Mouse (Mus musculus) testis, postnatal 10 days (tissue): ENCODE data around the gene Bloc1s3.
"Not testable (repeated sequence)": the region's sequence is repeated elsewhere in the genome, so short reads cannot be mapped to it uniquely, and the experiment has no call there.

ENCODE experiments used
- DNase-seq: peaks from one replicate; pipeline ENCODE4 v3.0.0; 2021; ENCODE audit warnings: low spot score

Bloc1s3 gene

GRCm38 (mm10) chr7:19517652-19518365 is 9.6 kb upstream of the Bloc1s3 start, which contains the start of gene Nkpd1:
Gene Nkpd1 (plus strand): TSS chr7:19517838.
- peak; percentile 66 for DNase-seq

- no peak for DNase-seq
These were observed 4.2 kb upstream of the Bloc1s3 start for GRCm38 (mm10) chr7:19512353-19512752.

- not testable (repeated sequence) for DNase-seq
These were observed 3.8 kb upstream of the Bloc1s3 start for GRCm38 (mm10) chr7:19511934-19512333.

- no peak for DNase-seq
These were observed 1.6 kb upstream of the Bloc1s3 start for GRCm38 (mm10) chr7:19509786-19510185.

- DNase-seq, result no peak
These were observed 879 bp upstream of the Bloc1s3 start for GRCm38 (mm10) chr7:19508924-19509568.

GRCm38 (mm10) chr7:19507612-19507981 is 570 bp downstream of the Bloc1s3 start:
- DNase-seq, result no peak

GRCm38 (mm10) chr7:19506969-19507611 is 1.1 kb downstream of the Bloc1s3 start:
- peak; percentile 84 for DNase-seq

GRCm38 (mm10) chr7:19506326-19506725 is 1.8 kb downstream of the Bloc1s3 start:
- DNase-seq, result no peak

- peak; percentile 58 for DNase-seq
These were observed 4.6 kb downstream of the Bloc1s3 start for GRCm38 (mm10) chr7:19503481-19504068.

GRCm38 (mm10) chr7:19501658-19502057 is 6.5 kb downstream of the Bloc1s3 start:
- no peak for DNase-seq

GRCm38 (mm10) chr7:19500420-19501363 is 7.5 kb downstream of the Bloc1s3 start:
- no peak for DNase-seq

GRCm38 (mm10) chr7:19498326-19498725 is 9.8 kb downstream of the Bloc1s3 start:
- no peak for DNase-seq

- no peak for DNase-seq
These were observed 12.0 kb downstream of the Bloc1s3 start for GRCm38 (mm10) chr7:19496214-19496555.

GRCm38 (mm10) chr7:19495521-19496213 is 12.5 kb downstream of the Bloc1s3 start:
- DNase-seq, result peak; percentile 92

- DNase-seq, result no peak
These were observed 13.3 kb downstream of the Bloc1s3 start for GRCm38 (mm10) chr7:19494751-19495474.

GRCm38 (mm10) chr7:19491731-19492130 is 16.4 kb downstream of the Bloc1s3 start:
- DNase-seq, result peak; percentile 77

- peak; percentile 65 for DNase-seq
These were observed 18.6 kb downstream of the Bloc1s3 start for GRCm38 (mm10) chr7:19489525-19489924.

- DNase-seq, result no peak
These were observed 21.6 kb downstream of the Bloc1s3 start for GRCm38 (mm10) chr7:19486549-19486948.

GRCm38 (mm10) chr7:19485488-19485887 is 22.7 kb downstream of the Bloc1s3 start:
- no peak for DNase-seq

GRCm38 (mm10) chr7:19483281-19483680 is 24.9 kb downstream of the Bloc1s3 start:
- DNase-seq, result no peak
